21 mouse cellular contexts compared by ENCODE assay signal in the genomic region with DNA sequence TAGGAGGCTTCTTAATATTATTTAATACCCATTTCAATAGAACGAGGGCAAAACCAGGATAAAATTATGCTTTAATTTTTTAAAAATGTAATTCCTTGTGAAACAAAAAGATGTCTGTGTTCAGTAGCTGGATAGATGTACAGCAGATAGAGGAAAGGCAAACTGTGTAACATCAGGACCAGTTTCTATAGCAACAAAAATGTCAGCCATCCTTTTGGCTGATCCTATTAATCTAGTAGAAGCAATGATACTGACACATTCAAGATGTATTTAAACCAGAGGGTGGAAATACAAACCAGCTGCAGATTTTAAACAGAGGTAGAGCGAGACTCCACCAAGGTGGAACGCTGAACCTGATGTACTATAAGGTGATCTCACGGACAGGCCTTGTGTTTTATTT.
A peak's percentile ranks its signal among the peaks of the same experiment; 100 is the strongest.
DNase-seq lines count a peak whose midpoint lies in the region; ATAC-seq and TF ChIP-seq lines count a peak whose summit lies in the region.
"Had no signal": no experiment of that assay in that cellular context is flagged by ENCODE, and none has a peak within 500 bp of the region (broad histone marks: within the 10 kb centered on the region; RNA-seq: fewer than 3 reads in every experiment).

No protein-coding gene starts in this region.

- no peak overlapping the region for H3K27ac ChIP-seq in embryonic facial prominence, embryonic 11.5 days (replicated peaks; ENCODE audit: low read depth, low read length)
- H3K27ac ChIP-seq in embryonic facial prominence, embryonic 10.5 days (replicated peaks), result no peak overlapping the region
- H3K27ac ChIP-seq in hindbrain, embryonic 14.5 days, result peak overlapping the region; percentile 51
- no peak overlapping the region for H3K27ac ChIP-seq in hindbrain, embryonic 11.5 days (ENCODE audit: low read depth, low read length)
- peak overlapping the region; percentile 58 for H3K27ac ChIP-seq in midbrain, embryonic 13.5 days
- H3K27ac ChIP-seq in midbrain, embryonic 10.5 days (replicated peaks), result no peak overlapping the region
- peak overlapping the region; percentile 49 for H3K27ac ChIP-seq in midbrain, postnatal 0 days (ENCODE audit: low read depth, low read length)
- H3K27ac ChIP-seq: heart, adult 2 months; heart, embryonic 13.5 days; liver, embryonic 13.5 days had no signal

- H3K4me1 ChIP-seq in embryonic facial prominence, embryonic 11.5 days (ENCODE audit: control insufficient read depth, insufficient read depth, low read length), result no peaks in the 10 kb centered on the region
- no peaks in the 10 kb centered on the region for H3K4me1 ChIP-seq in embryonic facial prominence, embryonic 10.5 days
- H3K4me1 ChIP-seq in hindbrain, embryonic 14.5 days (replicated peaks; ENCODE audit: control insufficient read depth, insufficient read depth, low read length), result peaks cover 23% of the 10 kb centered on the region
- no peaks in the 10 kb centered on the region for H3K4me1 ChIP-seq in hindbrain, embryonic 11.5 days (replicated peaks; ENCODE audit: control insufficient read depth, insufficient read depth, low read length)
- peaks cover 28% of the 10 kb centered on the region for H3K4me1 ChIP-seq in midbrain, embryonic 13.5 days (replicated peaks)
- no peaks in the 10 kb centered on the region for H3K4me1 ChIP-seq in midbrain, embryonic 10.5 days
- peaks cover 7% of the 10 kb centered on the region for H3K4me1 ChIP-seq in midbrain, postnatal 0 days (ENCODE audit: insufficient read depth, low read length)
- H3K4me1 ChIP-seq: heart, embryonic 13.5 days; liver, embryonic 13.5 days had no signal

- no peaks in the 10 kb centered on the region for H3K9me3 ChIP-seq in embryonic facial prominence, embryonic 11.5 days (replicated peaks; ENCODE audit: control insufficient read depth, low read length)
- no peaks in the 10 kb centered on the region for H3K9me3 ChIP-seq in embryonic facial prominence, embryonic 10.5 days
- no peaks in the 10 kb centered on the region for H3K9me3 ChIP-seq in hindbrain, embryonic 14.5 days (ENCODE audit: control insufficient read depth, low read length)
- no peaks in the 10 kb centered on the region for H3K9me3 ChIP-seq in hindbrain, embryonic 11.5 days (ENCODE audit: control insufficient read depth, low read length)
- no peaks in the 10 kb centered on the region for H3K9me3 ChIP-seq in midbrain, embryonic 13.5 days
- no peaks in the 10 kb centered on the region for H3K9me3 ChIP-seq in midbrain, embryonic 10.5 days (replicated peaks)
- H3K9me3 ChIP-seq in midbrain, postnatal 0 days (ENCODE audit: low read length), result no peaks in the 10 kb centered on the region
- H3K9me3 ChIP-seq: heart, embryonic 13.5 days; liver, embryonic 13.5 days had no signal

- no peak for TF ChIP-seq CTCF in midbrain, postnatal 0 days (IDR thresholded peaks at IDR 0.05)

- H3K27me3 ChIP-seq in embryonic facial prominence, embryonic 11.5 days (ENCODE audit: control insufficient read depth, insufficient read depth, low read length), result no peaks in the 10 kb centered on the region
- no peaks in the 10 kb centered on the region for H3K27me3 ChIP-seq in embryonic facial prominence, embryonic 10.5 days (replicated peaks; ENCODE audit: low read depth, poor library complexity, severe bottlenecking)
- H3K27me3 ChIP-seq in hindbrain, embryonic 14.5 days (ENCODE audit: control insufficient read depth, insufficient read depth, low read length), result no peaks in the 10 kb centered on the region
- H3K27me3 ChIP-seq in hindbrain, embryonic 11.5 days (ENCODE audit: control insufficient read depth, insufficient read depth, low read length), result no peaks in the 10 kb centered on the region
- H3K27me3 ChIP-seq in midbrain, embryonic 13.5 days, result no peaks in the 10 kb centered on the region
- no peaks in the 10 kb centered on the region for H3K27me3 ChIP-seq in midbrain, embryonic 10.5 days (ENCODE audit: low read depth, poor library complexity, severe bottlenecking)
- H3K27me3 ChIP-seq in midbrain, postnatal 0 days (ENCODE audit: insufficient read depth, low read length), result no peaks in the 10 kb centered on the region
- H3K27me3 ChIP-seq: heart, embryonic 13.5 days; liver, embryonic 13.5 days had no signal

- WGBS in embryonic facial prominence, embryonic 11.5 days, result 80% methylated on average over 4 of the region's 4 CpGs
- WGBS in embryonic facial prominence, embryonic 10.5 days, result 91% methylated on average over 4 of the region's 4 CpGs
- WGBS in hindbrain, embryonic 14.5 days, result 81% methylated on average over 4 of the region's 4 CpGs
- 88% methylated on average over 4 of the region's 4 CpGs for WGBS in hindbrain, embryonic 11.5 days
- WGBS in midbrain, embryonic 13.5 days, result 86% methylated on average over 4 of the region's 4 CpGs
- WGBS in midbrain, embryonic 10.5 days, result 89% methylated on average over 4 of the region's 4 CpGs
- 58% methylated on average over 4 of the region's 4 CpGs for WGBS in midbrain, postnatal 0 days

- no peak overlapping the region for H3K9ac ChIP-seq in embryonic facial prominence, embryonic 11.5 days (replicated peaks; ENCODE audit: low read length)
- no peak overlapping the region for H3K9ac ChIP-seq in hindbrain, embryonic 14.5 days
- no peak overlapping the region for H3K9ac ChIP-seq in hindbrain, embryonic 11.5 days (ENCODE audit: low read depth, low read length)
- no peak overlapping the region for H3K9ac ChIP-seq in midbrain, embryonic 13.5 days (replicated peaks)
- H3K9ac ChIP-seq in midbrain, postnatal 0 days (replicated peaks; ENCODE audit: low read length, poor library complexity, severe bottlenecking), result no peak overlapping the region
- H3K9ac ChIP-seq: heart, embryonic 13.5 days; liver, embryonic 13.5 days; lung, embryonic 14.5 days had no signal

- no peaks in the 10 kb centered on the region for H3K36me3 ChIP-seq in embryonic facial prominence, embryonic 11.5 days (replicated peaks; ENCODE audit: control insufficient read depth, insufficient read depth, low read depth, low read length)
- H3K36me3 ChIP-seq in embryonic facial prominence, embryonic 10.5 days (replicated peaks), result no peaks in the 10 kb centered on the region
- H3K36me3 ChIP-seq in hindbrain, embryonic 14.5 days (replicated peaks; ENCODE audit: control insufficient read depth, insufficient read depth), result no peaks in the 10 kb centered on the region
- no peaks in the 10 kb centered on the region for H3K36me3 ChIP-seq in hindbrain, embryonic 11.5 days (ENCODE audit: control insufficient read depth, insufficient read depth, low read length)
- no peaks in the 10 kb centered on the region for H3K36me3 ChIP-seq in midbrain, embryonic 13.5 days
- H3K36me3 ChIP-seq in midbrain, embryonic 10.5 days, result no peaks in the 10 kb centered on the region
- no peaks in the 10 kb centered on the region for H3K36me3 ChIP-seq in midbrain, postnatal 0 days (ENCODE audit: insufficient read depth, low read length)
- H3K36me3 ChIP-seq: heart, embryonic 13.5 days; liver, embryonic 13.5 days had no signal

- DNase-seq in embryonic facial prominence, embryonic 11.5 days (ENCODE audit: low spot score), result peak; percentile 10
- no peak for DNase-seq in embryonic facial prominence, embryonic 10.5 days (ENCODE audit: low spot score)
- DNase-seq in hindbrain, embryonic 14.5 days (ENCODE audit: low spot score), result no peak
- no peak for DNase-seq in hindbrain, embryonic 11.5 days (ENCODE audit: low spot score)
- DNase-seq in midbrain, embryonic 10.5 days (ENCODE audit: low spot score), result no peak
- peak; percentile 36 for DNase-seq in midbrain, postnatal 0 days (ENCODE audit: low spot score)
- no peak for DNase-seq in cerebellum, adult 8-10 months
- DNase-seq: adrenal gland, adult 8-10 months; cerebellum, adult 9-10 months; gastrocnemius, postnatal 14 days; heart, adult 2 months; heart, postnatal 14 days; kidney, adult 18-20 months; kidney, postnatal 4 days; liver, embryonic 13.5 days; lung, embryonic 14.5 days; right cerebral cortex, postnatal 25 days; spleen, adult 18-20 months had no signal

- H3K4me3 ChIP-seq in embryonic facial prominence, embryonic 11.5 days (ENCODE audit: low read depth, low read length), result no peak overlapping the region
- H3K4me3 ChIP-seq in embryonic facial prominence, embryonic 10.5 days, result no peak overlapping the region
- no peak overlapping the region for H3K4me3 ChIP-seq in hindbrain, embryonic 14.5 days (replicated peaks; ENCODE audit: low read length)
- no peak overlapping the region for H3K4me3 ChIP-seq in hindbrain, embryonic 11.5 days (ENCODE audit: low read depth, low read length)
- H3K4me3 ChIP-seq in midbrain, embryonic 13.5 days (replicated peaks), result no peak overlapping the region
- no peak overlapping the region for H3K4me3 ChIP-seq in midbrain, embryonic 10.5 days
- no peak overlapping the region for H3K4me3 ChIP-seq in midbrain, postnatal 0 days (ENCODE audit: low read depth, low read length)
- H3K4me3 ChIP-seq: heart, adult 2 months; heart, embryonic 13.5 days; liver, embryonic 13.5 days had no signal

- no peak for ATAC-seq in embryonic facial prominence, embryonic 11.5 days (replicated peaks; ENCODE audit: insufficient number of reproducible peaks, low FRiP score, low TSS enrichment, low read depth)
- no peak for ATAC-seq in hindbrain, embryonic 14.5 days (ENCODE audit: low FRiP score)
- no peak for ATAC-seq in hindbrain, embryonic 11.5 days (ENCODE audit: low FRiP score)
- 0 out of 2 replicates have a peak, but pooled peaks have one; percentile 37 for ATAC-seq in midbrain, embryonic 13.5 days
- no peak for ATAC-seq in midbrain, postnatal 0 days (ENCODE audit: low FRiP score)
- ATAC-seq: activated CD4-positive, CD25-positive, alpha-beta regulatory T cell, adult 4 months had no signal

- H3K4me2 ChIP-seq in embryonic facial prominence, embryonic 11.5 days (ENCODE audit: low read depth, low read length), result no peak overlapping the region
- no peak overlapping the region for H3K4me2 ChIP-seq in hindbrain, embryonic 14.5 days (replicated peaks)
- no peak overlapping the region for H3K4me2 ChIP-seq in hindbrain, embryonic 11.5 days (replicated peaks; ENCODE audit: low read depth, low read length)
- H3K4me2 ChIP-seq in midbrain, embryonic 13.5 days (replicated peaks), result no peak overlapping the region
- H3K4me2 ChIP-seq in midbrain, postnatal 0 days (ENCODE audit: low read depth, low read length, poor library complexity, severe bottlenecking), result no peak overlapping the region
- H3K4me2 ChIP-seq: heart, embryonic 13.5 days; liver, embryonic 13.5 days; lung, embryonic 14.5 days had no signal

Comparison
In these comparisons a context has a peak if more than half of its experiments do, and no peak if none do; other contexts are left out.
1. DNase-seq: peak in embryonic facial prominence, embryonic 11.5 days (single experiment) and midbrain, postnatal 0 days (single experiment); none in embryonic facial prominence, embryonic 10.5 days (single experiment), hindbrain, embryonic 14.5 days (single experiment), hindbrain, embryonic 11.5 days (single experiment), midbrain, embryonic 10.5 days (single experiment) and cerebellum, adult 8-10 months (single experiment).
2. H3K27ac ChIP-seq: peak in hindbrain, embryonic 14.5 days (single experiment), midbrain, embryonic 13.5 days (single experiment) and midbrain, postnatal 0 days (single experiment); none in embryonic facial prominence, embryonic 11.5 days (single experiment), embryonic facial prominence, embryonic 10.5 days (single experiment), hindbrain, embryonic 11.5 days (single experiment) and midbrain, embryonic 10.5 days (single experiment).